Mouse (Mus musculus) adrenal gland, adult 18-20 months (tissue): ENCODE data around the gene Arhgap22. TPM values are rescaled to one million over a fixed set of nuclear protein-coding genes. Genes with fewer than 3 reads are reported as not detected.

Source experiments
- DNase-seq, 2 experiments: peaks; one replicate each; pipeline ENCODE4 v3.0.0; 2021 to 2022; ENCODE audit warnings: low spot score in 2 of 2
- total RNA-seq, 2 experiments: library from RNA; stranded (reverse); gene quantifications; 1 replicate in 1 of 2; 2 replicates in 1 of 2; pipeline ENCODE4 v1.2.3; 2021

Arhgap22 gene
- total RNA-seq, 2 experiments from 2014 or later: 5.6 to 6.3 TPM

GRCm38 (mm10) chr14:33264795-33265194 is 51.0 kb downstream of the Arhgap22 start:
- DNase-seq: no peak

GRCm38 (mm10) chr14:33276240-33276639 is 62.4 kb downstream of the Arhgap22 start:
- DNase-seq: no peak

- DNase-seq: no peak
Observed at GRCm38 (mm10) chr14:33278374-33278773, 64.5 kb downstream of the Arhgap22 start.

GRCm38 (mm10) chr14:33280921-33281320 is 67.1 kb downstream of the Arhgap22 start:
- no peak for DNase-seq

GRCm38 (mm10) chr14:33282447-33282846 is 68.6 kb downstream of the Arhgap22 start:
- DNase-seq: no peak

GRCm38 (mm10) chr14:33287920-33288319 is 74.1 kb downstream of the Arhgap22 start:
- DNase-seq: no peak

GRCm38 (mm10) chr14:33290038-33290437 is 76.2 kb downstream of the Arhgap22 start:
- no peak for DNase-seq

- DNase-seq: no peak
Observed at GRCm38 (mm10) chr14:33294488-33294887, 80.7 kb downstream of the Arhgap22 start.

GRCm38 (mm10) chr14:33296698-33297341 is 83.0 kb downstream of the Arhgap22 start:
- no peak for DNase-seq

GRCm38 (mm10) chr14:33300591-33300990 is 86.8 kb downstream of the Arhgap22 start:
- no peak for DNase-seq

- DNase-seq: peak; percentile 64 to 75
Observed at GRCm38 (mm10) chr14:33303348-33303819, 89.6 kb downstream of the Arhgap22 start.

- peak; percentile 33 to 40 for DNase-seq
Observed at GRCm38 (mm10) chr14:33305645-33306281, 91.9 kb downstream of the Arhgap22 start.

GRCm38 (mm10) chr14:33310719-33311118 is 96.9 kb downstream of the Arhgap22 start:
- no peak for DNase-seq

GRCm38 (mm10) chr14:33312309-33312708 is 98.5 kb downstream of the Arhgap22 start:
- DNase-seq: no peak

GRCm38 (mm10) chr14:33313624-33314023 is 99.8 kb downstream of the Arhgap22 start:
- DNase-seq: peak; percentile 47 to 54

GRCm38 (mm10) chr14:33314160-33314559 is 100.3 kb downstream of the Arhgap22 start:
- DNase-seq: no peak

GRCm38 (mm10) chr14:33315111-33315510 is 101.3 kb downstream of the Arhgap22 start:
- no peak for DNase-seq

- DNase-seq: no peak
Observed at GRCm38 (mm10) chr14:33315771-33316170, 101.9 kb downstream of the Arhgap22 start.

- no peak for DNase-seq
Observed at GRCm38 (mm10) chr14:33317946-33318345, 104.1 kb downstream of the Arhgap22 start.

GRCm38 (mm10) chr14:33319541-33320521 is 106.0 kb downstream of the Arhgap22 start:
- DNase-seq: peak; percentile 74 to 81

GRCm38 (mm10) chr14:33320856-33321255 is 107.0 kb downstream of the Arhgap22 start:
- no peak for DNase-seq
